Mouse (Mus musculus): ENCODE data around the gene Cacnb3. TPM values are rescaled to one million over a fixed set of nuclear protein-coding genes. Genes with fewer than 3 reads are reported as not detected.
A peak's percentile ranks its signal among the peaks of the same experiment; 100 is the strongest.

The Cacnb3 gene
- polyA plus RNA-seq, 1 experiment from 2014 or later, result 28.9 TPM

DNA sequence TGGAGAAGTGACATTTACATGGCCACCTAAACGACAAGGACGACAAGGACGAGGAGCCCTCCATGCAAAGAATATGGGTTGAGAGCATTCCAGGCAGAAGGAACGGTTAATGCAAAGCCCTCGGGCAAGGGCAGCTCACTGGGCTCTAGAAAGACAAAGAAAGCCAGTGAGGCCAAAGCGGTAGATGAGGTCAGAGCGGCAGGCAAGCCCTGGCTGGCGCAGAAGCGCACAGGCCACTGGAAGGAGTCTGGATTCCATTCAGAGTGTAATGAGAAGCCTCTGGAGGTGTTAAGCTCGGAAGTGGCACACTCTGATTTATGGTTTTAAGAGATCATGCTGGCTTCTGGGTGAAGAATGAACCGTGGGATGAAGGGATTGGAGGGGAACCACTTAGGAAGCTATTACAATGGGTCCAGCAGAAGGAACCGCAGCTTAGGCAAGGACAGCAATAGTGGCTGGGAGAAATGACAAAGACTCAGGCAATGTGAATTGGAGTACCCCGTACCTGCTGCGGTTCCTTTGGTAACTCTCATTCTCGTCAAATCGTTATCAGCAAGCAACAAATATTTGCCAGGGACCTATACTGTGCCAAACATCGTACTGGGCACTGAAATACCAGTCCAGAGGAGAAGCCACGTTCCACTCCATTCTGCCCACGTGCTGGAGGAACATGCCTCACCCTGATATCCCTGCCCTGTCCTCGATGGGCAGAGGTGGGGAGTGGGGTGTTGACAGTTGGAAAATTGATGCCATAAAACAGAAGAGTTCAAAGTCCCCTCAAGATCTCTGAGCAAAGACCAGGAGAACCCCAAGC lies 14.1 kb upstream of the Cacnb3 start:
- Histone ChIP-seq H3K4me1 (ENCODE audit: insufficient read depth) (no peaks in the 10 kb centered on the region), H3K36me3 (ENCODE audit: insufficient read depth) (no peaks in the 10 kb centered on the region), H3K4me3 (ENCODE audit: low read depth, low read length) (no peak overlapping the region), H3K27me3 (ENCODE audit: insufficient read depth, low read length) (no peaks in the 10 kb centered on the region), H3K9me3 (ENCODE audit: low read depth, low read length) (no peaks in the 10 kb centered on the region), H3K9ac (no peak overlapping the region; the same call in 1 of the 2 replicates), H3K27ac (ENCODE audit: low read depth) (no peak overlapping the region), H3K4me2 (peak overlapping the region; percentile 40)
- DNase-seq (no peak), ATAC-seq (ENCODE audit: insufficient read depth) (peak; percentile 32)
- 37% methylated on average over 20 of the region's 20 CpGs for WGBS
- no peak for TF ChIP-seq CTCF (IDR thresholded peaks at IDR 0.05; ENCODE audit: low read depth)

GRCm38 (mm10) chr15:98617176-98617537 lies 13.5 kb upstream of the Cacnb3 start:
- WGBS, result 1% methylated on average over 12 of the region's 12 CpGs
- H3K4me1 ChIP-seq (ENCODE audit: insufficient read depth), result no peaks in the 10 kb centered on the region
- DNase-seq, result peak; percentile 95
- peak; percentile 61 for ATAC-seq (ENCODE audit: insufficient read depth)
- H3K9ac ChIP-seq, result no peak overlapping the region
- H3K4me2 ChIP-seq, result peak overlapping the region; percentile 40
- no peak overlapping the region for H3K4me3 ChIP-seq (ENCODE audit: low read depth, low read length)
- no peaks in the 10 kb centered on the region for H3K36me3 ChIP-seq (ENCODE audit: insufficient read depth)
- H3K27me3 ChIP-seq (ENCODE audit: insufficient read depth, low read length), result no peaks in the 10 kb centered on the region
- no peak overlapping the region for H3K27ac ChIP-seq (ENCODE audit: low read depth)
- H3K9me3 ChIP-seq (ENCODE audit: low read depth, low read length), result no peaks in the 10 kb centered on the region
- TF ChIP-seq CTCF (IDR thresholded peaks at IDR 0.05; ENCODE audit: low read depth), result peak; percentile 89

DNA sequence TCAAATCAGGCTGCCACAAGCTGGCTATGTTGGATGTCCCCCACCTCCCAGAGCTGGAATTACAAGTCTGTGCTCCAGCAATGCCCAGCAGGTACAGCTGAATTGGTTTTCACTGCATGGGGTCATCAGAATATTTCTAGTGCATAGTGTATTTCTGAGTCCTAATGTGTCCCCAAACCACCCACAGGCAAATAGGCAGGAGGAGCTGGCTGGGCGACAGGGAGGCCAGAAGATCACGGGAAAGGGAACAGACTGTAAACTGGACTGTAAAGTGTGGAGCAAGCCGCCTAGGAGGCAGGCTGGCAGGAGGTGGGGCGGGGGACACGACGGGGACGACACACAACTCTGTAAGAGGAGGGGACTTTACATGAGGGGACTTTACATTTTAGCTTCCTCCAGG lies 8.4 kb upstream of the Cacnb3 start:
- Histone ChIP-seq H3K9ac (no peak overlapping the region), H3K4me1 (ENCODE audit: insufficient read depth) (no peaks in the 10 kb centered on the region; the same call in 1 of the 2 replicates), H3K27me3 (ENCODE audit: insufficient read depth, low read length) (no peaks in the 10 kb centered on the region), H3K4me2 (no peak overlapping the region), H3K9me3 (ENCODE audit: low read depth, low read length) (no peaks in the 10 kb centered on the region), H3K27ac (ENCODE audit: low read depth) (no peak overlapping the region), H3K4me3 (ENCODE audit: low read depth, low read length) (no peak overlapping the region), H3K36me3 (ENCODE audit: insufficient read depth) (no peaks in the 10 kb centered on the region)
- WGBS, result 8% methylated on average over 7 of the region's 7 CpGs
- TF ChIP-seq CTCF (IDR thresholded peaks at IDR 0.05; ENCODE audit: low read depth), result no peak
- ATAC-seq (ENCODE audit: insufficient read depth) (no peak), DNase-seq (no peak)

GRCm38 (mm10) chr15:98622721-98623120 lies 7.9 kb upstream of the Cacnb3 start:
- Histone ChIP-seq H3K27ac (ENCODE audit: low read depth) (no peak overlapping the region), H3K27me3 (ENCODE audit: insufficient read depth, low read length) (no peaks in the 10 kb centered on the region), H3K36me3 (ENCODE audit: insufficient read depth) (no peaks in the 10 kb centered on the region), H3K9me3 (ENCODE audit: low read depth, low read length) (no peaks in the 10 kb centered on the region), H3K9ac (no peak overlapping the region), H3K4me1 (ENCODE audit: insufficient read depth) (no peaks in the 10 kb centered on the region; the same call in 1 of the 2 replicates), H3K4me2 (no peak overlapping the region), H3K4me3 (ENCODE audit: low read depth, low read length) (no peak overlapping the region)
- no peak for TF ChIP-seq CTCF (IDR thresholded peaks at IDR 0.05; ENCODE audit: low read depth)
- ATAC-seq (ENCODE audit: insufficient read depth), result no peak
- WGBS, result 17% methylated on average over 6 of the region's 6 CpGs
- DNase-seq, result no peak

GRCm38 (mm10) chr15:98623361-98623821 lies 7.2 kb upstream of the Cacnb3 start:
- peaks cover 4% of the 10 kb centered on the region for H3K4me1 ChIP-seq (ENCODE audit: insufficient read depth)
- H3K4me2 ChIP-seq, result no peak overlapping the region
- no peaks in the 10 kb centered on the region for H3K27me3 ChIP-seq (ENCODE audit: insufficient read depth, low read length)
- no peaks in the 10 kb centered on the region for H3K9me3 ChIP-seq (ENCODE audit: low read depth, low read length)
- DNase-seq (no peak), ATAC-seq (ENCODE audit: insufficient read depth) (no peak)
- H3K27ac ChIP-seq (ENCODE audit: low read depth), result no peak overlapping the region
- no peaks in the 10 kb centered on the region for H3K36me3 ChIP-seq (ENCODE audit: insufficient read depth)
- TF ChIP-seq CTCF (IDR thresholded peaks at IDR 0.05; ENCODE audit: low read depth), result no peak
- 49% methylated on average over 5 of the region's 5 CpGs for WGBS
- no peak overlapping the region for H3K4me3 ChIP-seq (ENCODE audit: low read depth, low read length)
- H3K9ac ChIP-seq, result no peak overlapping the region

- Histone ChIP-seq H3K4me3 (ENCODE audit: low read depth, low read length) (no peak overlapping the region), H3K4me2 (no peak overlapping the region), H3K27ac (ENCODE audit: low read depth) (no peak overlapping the region), H3K4me1 (ENCODE audit: insufficient read depth) (peaks cover 13% of the 10 kb centered on the region), H3K9me3 (ENCODE audit: low read depth, low read length) (no peaks in the 10 kb centered on the region), H3K36me3 (ENCODE audit: insufficient read depth) (no peaks in the 10 kb centered on the region), H3K9ac (no peak overlapping the region), H3K27me3 (ENCODE audit: insufficient read depth, low read length) (peaks cover 3% of the 10 kb centered on the region; the same call in 1 of the 2 replicates)
- ATAC-seq (ENCODE audit: insufficient read depth), result no peak
- TF ChIP-seq CTCF (IDR thresholded peaks at IDR 0.05; ENCODE audit: low read depth), result no peak
- WGBS, result 30% methylated on average over 8 of the region's 8 CpGs
- DNase-seq, result no peak
Measured at GRCm38 (mm10) chr15:98626078-98626477, 4.6 kb upstream of the Cacnb3 start.

GRCm38 (mm10) chr15:98626487-98627212 lies 4.0 kb upstream of the Cacnb3 start:
- H3K9ac ChIP-seq, result no peak overlapping the region
- WGBS, result 80% methylated on average over 7 of the region's 7 CpGs
- no peak for DNase-seq
- H3K9me3 ChIP-seq (ENCODE audit: low read depth, low read length), result no peaks in the 10 kb centered on the region
- no peak for ATAC-seq (ENCODE audit: insufficient read depth)
- no peaks in the 10 kb centered on the region for H3K36me3 ChIP-seq (ENCODE audit: insufficient read depth)
- no peak overlapping the region for H3K27ac ChIP-seq (ENCODE audit: low read depth)
- H3K27me3 ChIP-seq (ENCODE audit: insufficient read depth, low read length), result peaks cover 3% of the 10 kb centered on the region; the same call in 1 of the 2 replicates
- H3K4me1 ChIP-seq (ENCODE audit: insufficient read depth), result peaks cover 16% of the 10 kb centered on the region
- no peak for TF ChIP-seq CTCF (IDR thresholded peaks at IDR 0.05; ENCODE audit: low read depth)
- H3K4me3 ChIP-seq (ENCODE audit: low read depth, low read length), result no peak overlapping the region
- H3K4me2 ChIP-seq, result no peak overlapping the region

Data from lung, embryonic 14.5 days (tissue).